Mouse (Mus musculus): ENCODE data around the gene Ifna13. TPM values are rescaled to one million over a fixed set of nuclear protein-coding genes. Genes with fewer than 3 reads are reported as not detected.

The Ifna13 gene
- polyA plus RNA-seq (2017; shearing (Covaris generic)) = not detected

GRCm38 (mm10) chr4:88644359-88644758, at the start of gene Ifna13:
Gene Ifna13, minus strand, starts transcription at chr4:88644459.

GRCm38 (mm10) chr4:88691259-88691658, 47.0 kb upstream of the Ifna13 start, which contains the start of gene Ifnab:
Gene Ifnab, minus strand, starts transcription at chr4:88691359.

GRCm38 (mm10) chr4:88683812-88684211, 39.6 kb upstream of the Ifna13 start, which contains the start of gene Ifna2:
Gene Ifna2, minus strand, starts transcription at chr4:88683912.

GRCm38 (mm10) chr4:88676824-88677223, 32.6 kb upstream of the Ifna13 start, which contains the start of gene Ifna16:
Gene Ifna16, minus strand, starts transcription at chr4:88676924.

GRCm38 (mm10) chr4:88634311-88634710, 9.9 kb downstream of the Ifna13 start, which contains the start of gene C87499:
Gene C87499, minus strand, starts transcription at chr4:88634411.

GRCm38 (mm10) chr4:88603276-88603675, 41.0 kb downstream of the Ifna13 start, which contains the start of gene Ifna12:
Gene Ifna12, minus strand, starts transcription at chr4:88603376.

Other genes starting within 250 kb of the Ifna13 start
- 0.49 TPM for gene Hacd4, start 205.5 kb downstream of the Ifna13 start, polyA plus RNA-seq (2017; shearing (Covaris generic))
- gene Ifnb1, start 121.7 kb downstream of the Ifna13 start, polyA plus RNA-seq (2017; shearing (Covaris generic)) = not detected
- not detected for gene Ifna15, start 86.2 kb downstream of the Ifna13 start, polyA plus RNA-seq (2017; shearing (Covaris generic))
- gene Ifna14, start 72.7 kb downstream of the Ifna13 start, polyA plus RNA-seq (2017; shearing (Covaris generic)) = not detected
- gene Ifna9, start 52.1 kb downstream of the Ifna13 start, polyA plus RNA-seq (2017; shearing (Covaris generic)) = not detected
- gene Ifna12, start 41.1 kb downstream of the Ifna13 start, polyA plus RNA-seq (2017; shearing (Covaris generic)) = not detected
- not detected for gene C87499, start 10.0 kb downstream of the Ifna13 start, polyA plus RNA-seq (2017; shearing (Covaris generic))
- gene Ifna16, start 32.5 kb upstream of the Ifna13 start, polyA plus RNA-seq (2017; shearing (Covaris generic)) = not detected
- gene Ifna2, start 39.5 kb upstream of the Ifna13 start, polyA plus RNA-seq (2017; shearing (Covaris generic)) = not detected
- 0.45 TPM for gene Ifnab, start 46.9 kb upstream of the Ifna13 start, polyA plus RNA-seq (2017; shearing (Covaris generic))
- gene Gm26566, start 77.3 kb upstream of the Ifna13 start, polyA plus RNA-seq (2017; shearing (Covaris generic)) = 1.4 TPM
- gene Klhl9, start 78.0 kb upstream of the Ifna13 start, polyA plus RNA-seq (2017; shearing (Covaris generic)) = 27.2 TPM
- gene Gm13271, start 110.4 kb upstream of the Ifna13 start, polyA plus RNA-seq (2017; shearing (Covaris generic)) = not detected
- 0.36 TPM for gene Gm13283, start 115.7 kb upstream of the Ifna13 start, polyA plus RNA-seq (2017; shearing (Covaris generic))
- gene Gm13290, start 129.4 kb upstream of the Ifna13 start, polyA plus RNA-seq (2017; shearing (Covaris generic)) = not detected
- not detected for gene Gm13289, start 132.5 kb upstream of the Ifna13 start, polyA plus RNA-seq (2017; shearing (Covaris generic))
- not detected for gene Gm13272, start 135.4 kb upstream of the Ifna13 start, polyA plus RNA-seq (2017; shearing (Covaris generic))
- gene Ifnz, start 137.7 kb upstream of the Ifna13 start, polyA plus RNA-seq (2017; shearing (Covaris generic)) = not detected
- not detected for gene Gm13276, start 141.2 kb upstream of the Ifna13 start, polyA plus RNA-seq (2017; shearing (Covaris generic))
- not detected for gene Gm13277, start 144.2 kb upstream of the Ifna13 start, polyA plus RNA-seq (2017; shearing (Covaris generic))
- gene Gm13278, start 147.1 kb upstream of the Ifna13 start, polyA plus RNA-seq (2017; shearing (Covaris generic)) = not detected
- gene Gm13275, start 150.0 kb upstream of the Ifna13 start, polyA plus RNA-seq (2017; shearing (Covaris generic)) = not detected
- not detected for gene Gm13279, start 152.9 kb upstream of the Ifna13 start, polyA plus RNA-seq (2017; shearing (Covaris generic))
- gene Gm13285, start 155.2 kb upstream of the Ifna13 start, polyA plus RNA-seq (2017; shearing (Covaris generic)) = not detected
- gene Gm13287, start 158.8 kb upstream of the Ifna13 start, polyA plus RNA-seq (2017; shearing (Covaris generic)) = not detected
- 0.19 TPM for gene Gm13288, start 161.1 kb upstream of the Ifna13 start, polyA plus RNA-seq (2017; shearing (Covaris generic))
- not detected for gene Ifna7, start 171.8 kb upstream of the Ifna13 start, polyA plus RNA-seq (2017; shearing (Covaris generic))
- gene Ifna11, start 175.5 kb upstream of the Ifna13 start, polyA plus RNA-seq (2017; shearing (Covaris generic)) = not detected
- not detected for gene Ifna6, start 183.0 kb upstream of the Ifna13 start, polyA plus RNA-seq (2017; shearing (Covaris generic))
- gene Ifna5, start 191.1 kb upstream of the Ifna13 start, polyA plus RNA-seq (2017; shearing (Covaris generic)) = not detected
- not detected for gene Ifna4, start 197.4 kb upstream of the Ifna13 start, polyA plus RNA-seq (2017; shearing (Covaris generic))
- gene Ifna1, start 205.6 kb upstream of the Ifna13 start, polyA plus RNA-seq (2017; shearing (Covaris generic)) = not detected
- not detected for gene Ifne, start 235.7 kb upstream of the Ifna13 start, polyA plus RNA-seq (2017; shearing (Covaris generic))

All from naive thymus-derived CD4-positive, alpha-beta T cell, adult 5 months (primary cell).